Mouse (Mus musculus): ENCODE results near the gene Sec11a. TPM values are rescaled to one million over a fixed set of nuclear protein-coding genes. Genes with fewer than 3 reads are reported as not detected.
"Not testable (repeated sequence)": the region's sequence is repeated elsewhere in the genome, so short reads cannot be mapped to it uniquely, and the experiment has no call there.

The Sec11a gene
- polyA plus RNA-seq, 1 experiment, result not detected

DNA sequence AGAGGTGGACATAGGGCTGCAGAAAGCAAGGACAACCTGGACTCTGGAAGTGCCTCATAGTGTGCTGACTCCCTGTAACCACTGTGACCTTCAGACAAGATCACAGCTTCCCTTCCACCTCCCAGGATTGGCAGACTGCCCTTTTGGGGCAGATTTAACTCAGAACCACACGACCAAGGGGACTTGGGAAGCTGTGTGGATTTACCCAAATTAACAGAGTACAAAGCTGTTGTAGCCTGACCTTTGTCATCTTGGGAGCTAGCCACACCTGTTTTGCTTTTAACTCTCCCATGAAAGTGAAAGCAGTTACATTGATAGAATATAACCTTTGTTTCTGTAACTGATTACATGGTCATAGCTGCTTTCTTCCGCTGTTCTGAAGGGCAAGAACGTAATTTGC is 23.3 kb upstream of the Sec11a start:
- Histone ChIP-seq H3K4me1 (ENCODE audit: control insufficient read depth, insufficient read depth, low read length) (no peaks in the 10 kb centered on the region), H3K4me3 (ENCODE audit: insufficient read depth, low read depth, low read length) (no peak overlapping the region), H3K27ac (ENCODE audit: insufficient read depth, low read depth, low read length) (no peak overlapping the region)
- 75% methylated on average over 3 of the region's 3 CpGs for WGBS
- TF ChIP-seq POLR2A (IDR thresholded peaks at IDR 0.05; ENCODE audit: insufficient read depth, low read depth, low read length) (no peak), CTCF (IDR thresholded peaks at IDR 0.05; ENCODE audit: insufficient read depth, low read depth, low read length) (no peak)

DNA sequence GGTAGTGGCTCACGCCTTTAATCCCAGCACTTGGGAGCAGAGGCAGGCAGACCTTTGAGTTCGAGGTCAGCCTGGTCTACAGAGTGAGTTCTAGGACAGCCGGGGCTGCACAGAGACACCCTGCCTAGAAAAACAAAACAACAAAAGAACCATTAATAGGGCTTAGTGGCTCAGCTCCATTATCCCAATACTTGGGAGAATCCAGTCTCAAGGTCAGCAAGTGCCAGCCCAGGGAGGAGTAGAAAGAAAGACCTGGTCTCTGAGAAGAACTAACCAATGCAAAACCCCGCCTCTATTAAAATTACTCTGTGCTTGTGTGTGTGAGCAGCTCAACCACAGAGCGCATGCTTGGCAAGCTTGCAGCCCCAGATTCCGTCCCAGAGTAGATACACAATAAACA is 15.2 kb upstream of the Sec11a start:
- Histone ChIP-seq H3K27ac (ENCODE audit: insufficient read depth, low read depth, low read length) (no peak overlapping the region), H3K4me3 (ENCODE audit: insufficient read depth, low read depth, low read length) (no peak overlapping the region), H3K4me1 (ENCODE audit: control insufficient read depth, insufficient read depth, low read length) (no peaks in the 10 kb centered on the region)
- no peak for TF ChIP-seq CTCF (IDR thresholded peaks at IDR 0.05; ENCODE audit: insufficient read depth, low read depth, low read length)
- TF ChIP-seq POLR2A (IDR thresholded peaks at IDR 0.05; ENCODE audit: insufficient read depth, low read depth, low read length), result no peak
- WGBS, result 52% methylated on average over 6 of the region's 6 CpGs

GRCm38 (mm10) chr7:80959003-80959402 is 11.4 kb upstream of the Sec11a start:
- no peak for TF ChIP-seq POLR2A (IDR thresholded peaks at IDR 0.05; ENCODE audit: insufficient read depth, low read depth, low read length)
- WGBS, result 83% methylated on average over 3 of the region's 3 CpGs
- no peak overlapping the region for H3K4me3 ChIP-seq (ENCODE audit: insufficient read depth, low read depth, low read length)
- no peak overlapping the region for H3K27ac ChIP-seq (ENCODE audit: insufficient read depth, low read depth, low read length)
- H3K4me1 ChIP-seq (ENCODE audit: control insufficient read depth, insufficient read depth, low read length), result no peaks in the 10 kb centered on the region

DNA sequence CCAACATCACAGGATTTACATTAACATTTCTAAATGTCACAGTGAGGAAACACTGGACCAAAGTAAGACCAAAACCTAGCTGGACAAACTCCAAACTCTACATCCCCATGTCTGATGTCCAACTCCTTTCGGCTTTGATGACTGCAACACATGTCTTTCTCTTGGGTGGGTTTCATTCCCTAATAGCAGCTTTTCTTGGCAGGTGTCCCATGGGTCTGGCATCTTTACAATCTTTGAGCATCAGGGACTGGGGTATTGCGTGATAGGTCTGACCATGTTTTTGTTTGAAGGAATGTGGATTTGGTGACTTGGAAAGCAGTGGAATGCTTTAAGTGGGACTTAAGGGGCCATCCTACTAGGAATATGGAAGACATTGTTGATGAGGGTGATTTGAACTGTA is 9.3 kb upstream of the Sec11a start:
- no peak overlapping the region for H3K4me3 ChIP-seq (ENCODE audit: insufficient read depth, low read depth, low read length)
- no peak overlapping the region for H3K27ac ChIP-seq (ENCODE audit: insufficient read depth, low read depth, low read length)
- TF ChIP-seq CTCF (IDR thresholded peaks at IDR 0.05; ENCODE audit: insufficient read depth, low read depth, low read length), result no peak
- no peak for TF ChIP-seq POLR2A (IDR thresholded peaks at IDR 0.05; ENCODE audit: insufficient read depth, low read depth, low read length)
- H3K4me1 ChIP-seq (ENCODE audit: control insufficient read depth, insufficient read depth, low read length), result no peaks in the 10 kb centered on the region
- 76% methylated on average over 2 of the region's 2 CpGs for WGBS

- H3K4me3 ChIP-seq (ENCODE audit: insufficient read depth, low read depth, low read length), result no peak overlapping the region
- H3K4me1 ChIP-seq (ENCODE audit: control insufficient read depth, insufficient read depth, low read length), result no peaks in the 10 kb centered on the region
- no peak overlapping the region for H3K27ac ChIP-seq (ENCODE audit: insufficient read depth, low read depth, low read length)
- WGBS, result 82% methylated on average over 2 of the region's 2 CpGs
- no peak for TF ChIP-seq CTCF (IDR thresholded peaks at IDR 0.05; ENCODE audit: insufficient read depth, low read depth, low read length)
- no peak for TF ChIP-seq POLR2A (IDR thresholded peaks at IDR 0.05; ENCODE audit: insufficient read depth, low read depth, low read length)
Measured at GRCm38 (mm10) chr7:80954251-80954650, 6.7 kb upstream of the Sec11a start.

DNA sequence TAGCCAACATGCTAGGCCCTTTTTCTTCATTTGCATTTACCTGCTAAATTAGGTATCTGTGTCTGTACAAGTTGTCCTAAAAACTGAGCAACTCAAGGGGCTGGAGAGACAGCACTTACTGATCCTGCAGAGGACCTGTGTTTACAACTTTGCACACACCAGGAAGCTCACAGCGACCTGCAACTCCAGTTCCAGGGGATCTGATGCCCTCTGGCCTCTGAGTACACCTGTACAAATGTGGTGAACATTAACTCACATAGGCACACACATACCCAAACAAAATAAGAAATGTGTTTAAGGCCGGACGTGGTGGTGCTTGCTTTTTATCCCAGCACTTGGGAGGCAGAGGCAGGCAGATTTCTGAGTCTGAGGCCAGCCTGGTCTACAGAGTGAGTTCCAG is 4.6 kb upstream of the Sec11a start:
- Histone ChIP-seq H3K27ac (ENCODE audit: insufficient read depth, low read depth, low read length) (no peak overlapping the region), H3K4me1 (ENCODE audit: control insufficient read depth, insufficient read depth, low read length) (no peaks in the 10 kb centered on the region), H3K4me3 (ENCODE audit: insufficient read depth, low read depth, low read length) (no peak overlapping the region)
- TF ChIP-seq CTCF (IDR thresholded peaks at IDR 0.05; ENCODE audit: insufficient read depth, low read depth, low read length) (no peak), POLR2A (IDR thresholded peaks at IDR 0.05; ENCODE audit: insufficient read depth, low read depth, low read length) (no peak)
- WGBS, result 68% methylated on average over 3 of the region's 3 CpGs

GRCm38 (mm10) chr7:80951461-80951860 is 3.9 kb upstream of the Sec11a start:
- H3K4me1 ChIP-seq (ENCODE audit: control insufficient read depth, insufficient read depth, low read length), result no peaks in the 10 kb centered on the region
- 92% methylated on average over 4 of the region's 4 CpGs for WGBS
- TF ChIP-seq CTCF (IDR thresholded peaks at IDR 0.05; ENCODE audit: insufficient read depth, low read depth, low read length) (no peak), POLR2A (IDR thresholded peaks at IDR 0.05; ENCODE audit: insufficient read depth, low read depth, low read length) (no peak)
- no peak overlapping the region for H3K4me3 ChIP-seq (ENCODE audit: insufficient read depth, low read depth, low read length)
- H3K27ac ChIP-seq (ENCODE audit: insufficient read depth, low read depth, low read length), result no peak overlapping the region

DNA sequence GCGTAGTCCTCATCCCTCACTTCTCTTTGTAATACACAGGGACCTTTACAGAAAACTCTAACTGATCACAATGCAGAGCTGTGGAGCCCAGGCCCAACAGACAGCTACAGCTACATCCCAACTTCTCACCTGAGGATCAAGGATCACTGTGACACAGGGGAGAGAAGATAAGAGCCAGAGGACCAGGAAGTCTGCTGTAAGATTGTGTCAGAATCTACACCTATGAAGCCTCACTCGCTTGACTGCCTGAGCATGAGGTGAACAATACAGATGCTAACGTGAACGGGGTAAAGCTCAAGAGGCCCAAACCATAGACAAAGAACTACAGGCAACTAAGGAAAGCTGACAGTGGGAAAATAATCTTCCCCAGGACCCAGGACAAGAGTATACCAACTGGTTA is 7.8 kb downstream of the Sec11a start:
- TF ChIP-seq POLR2A (IDR thresholded peaks at IDR 0.05; ENCODE audit: insufficient read depth, low read depth, low read length) (no peak), CTCF (IDR thresholded peaks at IDR 0.05; ENCODE audit: insufficient read depth, low read depth, low read length) (no peak)
- 89% methylated on average over 4 of the region's 4 CpGs for WGBS
- H3K27ac ChIP-seq (ENCODE audit: insufficient read depth, low read depth, low read length), result no peak overlapping the region
- H3K4me1 ChIP-seq (ENCODE audit: control insufficient read depth, insufficient read depth, low read length), result no peaks in the 10 kb centered on the region
- H3K4me3 ChIP-seq (ENCODE audit: insufficient read depth, low read depth, low read length), result no peak overlapping the region

DNA sequence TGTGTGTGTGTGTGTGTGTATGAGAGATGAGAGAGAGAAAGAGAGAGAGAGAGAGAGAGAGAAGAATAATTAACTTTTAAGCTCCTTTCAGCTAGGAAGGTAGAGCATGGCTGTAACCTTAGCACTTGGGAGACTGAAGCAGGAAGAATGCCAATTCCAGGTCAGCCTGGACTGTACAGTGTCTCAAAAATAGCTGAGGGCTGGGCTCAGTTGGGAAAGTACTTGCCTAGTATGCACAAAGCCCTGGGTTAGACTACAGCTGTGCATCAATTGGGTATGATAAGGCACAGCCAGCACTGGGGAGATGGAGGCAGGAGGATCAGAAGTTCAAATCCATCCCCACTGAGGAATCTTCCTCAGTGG is 10.3 kb downstream of the Sec11a start:
- H3K4me3 ChIP-seq (ENCODE audit: insufficient read depth, low read depth, low read length); H3K4me1 ChIP-seq (ENCODE audit: control insufficient read depth, insufficient read depth, low read length); H3K27ac ChIP-seq (ENCODE audit: insufficient read depth, low read depth, low read length): not testable (repeated sequence)

DNA sequence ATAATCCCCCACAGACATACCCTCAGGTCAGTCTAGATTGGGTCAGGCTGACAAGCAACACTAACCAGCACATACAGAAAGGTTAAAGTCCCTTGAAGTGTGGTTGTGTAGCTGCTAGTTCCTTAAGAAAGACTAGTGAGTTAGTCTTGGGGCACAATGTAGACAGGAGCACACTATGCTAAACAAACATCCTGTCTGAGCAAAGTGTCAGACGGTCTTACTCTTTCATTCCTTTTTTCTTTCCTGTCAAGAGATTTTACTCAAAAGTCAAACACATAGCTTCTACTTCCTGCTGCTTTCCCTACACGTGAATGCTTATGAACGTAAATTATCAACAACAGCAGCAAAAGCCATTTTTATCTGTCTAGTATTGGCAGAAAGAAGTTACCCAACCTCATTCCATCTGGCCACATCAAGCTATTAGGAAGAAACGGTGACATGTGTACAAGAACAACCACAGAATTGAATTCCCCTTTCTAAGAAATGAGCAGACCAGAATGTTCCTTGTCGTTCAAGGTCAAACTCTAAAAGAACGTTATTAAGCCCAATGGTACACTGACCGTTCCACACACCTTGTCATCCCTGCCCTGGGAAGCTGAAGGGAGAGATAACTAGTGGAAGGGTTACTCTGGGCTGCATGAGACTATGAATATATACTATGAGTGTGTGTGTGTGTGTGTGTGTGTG is 10.8 kb downstream of the Sec11a start:
- H3K27ac ChIP-seq (ENCODE audit: insufficient read depth, low read depth, low read length); H3K4me1 ChIP-seq (ENCODE audit: control insufficient read depth, insufficient read depth, low read length); H3K4me3 ChIP-seq (ENCODE audit: insufficient read depth, low read depth, low read length): not testable (repeated sequence)
- WGBS, result 72% methylated on average over 7 of the region's 7 CpGs

Measured in olfactory bulb, adult 2 months (tissue).